Mouse (Mus musculus): Measurements from ENCODE around the gene Trim47. TPM values are rescaled to one million over a fixed set of nuclear protein-coding genes. Genes with fewer than 3 reads are reported as not detected.
"Not testable (repeated sequence)": the region's sequence is repeated elsewhere in the genome, so short reads cannot be mapped to it uniquely, and the experiment has no call there.

The Trim47 gene
- polyA plus RNA-seq, 1 experiment, result 0.17 TPM

GRCm38 (mm10) chr11:116130488-116131205 lies 3.6 kb upstream of the Trim47 start, which contains the start of gene Trim65:
Gene Trim65 (minus strand): TSS chr11:116131128.
- peaks cover 14% of the 10 kb centered on the region for H3K27me3 ChIP-seq (ENCODE audit: control insufficient read depth)
- H3K36me3 ChIP-seq (ENCODE audit: control insufficient read depth), result peaks cover 49% of the 10 kb centered on the region
- peak within 1 kb of the TSS; percentile 71 for H3K4me3 ChIP-seq (replicated peaks)
- no peaks in the 10 kb centered on the region; the same call in 1 of the 2 replicates for H3K9me3 ChIP-seq (ENCODE audit: control insufficient read depth, low read length)
- no peak for TF ChIP-seq GATA1 (IDR thresholded peaks at IDR 0.05; ENCODE audit: low read length)
- no peak for TF ChIP-seq TAL1 (IDR thresholded peaks at IDR 0.05; ENCODE audit: low read length)
- peaks cover 57% of the 10 kb centered on the region for H3K4me1 ChIP-seq (ENCODE audit: control insufficient read depth)

GRCm38 (mm10) chr11:116129993-116130487 lies 3.0 kb upstream of the Trim47 start:
- Histone ChIP-seq H3K27me3 (ENCODE audit: control insufficient read depth) (peaks cover 14% of the 10 kb centered on the region), H3K4me3 (replicated peaks) (peak overlapping the region; percentile 71), H3K36me3 (ENCODE audit: control insufficient read depth) (peaks cover 49% of the 10 kb centered on the region), H3K9me3 (ENCODE audit: control insufficient read depth, low read length) (peaks cover 4% of the 10 kb centered on the region), H3K4me1 (ENCODE audit: control insufficient read depth) (peaks cover 57% of the 10 kb centered on the region)
- TF ChIP-seq GATA1 (IDR thresholded peaks at IDR 0.05; ENCODE audit: low read length) (no peak), TAL1 (IDR thresholded peaks at IDR 0.05; ENCODE audit: low read length) (no peak)

- peaks cover 57% of the 10 kb centered on the region for H3K4me1 ChIP-seq (ENCODE audit: control insufficient read depth)
- H3K4me3 ChIP-seq (replicated peaks), result no peak overlapping the region
- peaks cover 4% of the 10 kb centered on the region for H3K9me3 ChIP-seq (ENCODE audit: control insufficient read depth, low read length)
- H3K36me3 ChIP-seq (ENCODE audit: control insufficient read depth), result peaks cover 41% of the 10 kb centered on the region
- peaks cover 14% of the 10 kb centered on the region for H3K27me3 ChIP-seq (ENCODE audit: control insufficient read depth)
- TF ChIP-seq TAL1 (IDR thresholded peaks at IDR 0.05; ENCODE audit: low read length), result no peak
- no peak for TF ChIP-seq GATA1 (IDR thresholded peaks at IDR 0.05; ENCODE audit: low read length)
These were observed 2.2 kb upstream of the Trim47 start for GRCm38 (mm10) chr11:116129091-116129790.

- Histone ChIP-seq H3K4me3 (replicated peaks) (no peak overlapping the region), H3K9me3 (ENCODE audit: control insufficient read depth, low read length) (peaks cover 4% of the 10 kb centered on the region), H3K4me1 (ENCODE audit: control insufficient read depth) (peaks cover 55% of the 10 kb centered on the region), H3K36me3 (ENCODE audit: control insufficient read depth) (peaks cover 31% of the 10 kb centered on the region), H3K27me3 (ENCODE audit: control insufficient read depth) (peaks cover 14% of the 10 kb centered on the region)
- no peak for TF ChIP-seq TAL1 (IDR thresholded peaks at IDR 0.05; ENCODE audit: low read length)
- TF ChIP-seq GATA1 (IDR thresholded peaks at IDR 0.05; ENCODE audit: low read length), result no peak
These were observed 976 bp upstream of the Trim47 start for GRCm38 (mm10) chr11:116127986-116128385.

- TF ChIP-seq GATA1 (IDR thresholded peaks at IDR 0.05; ENCODE audit: low read length) (no peak), TAL1 (IDR thresholded peaks at IDR 0.05; ENCODE audit: low read length) (no peak)
- Histone ChIP-seq H3K4me3 (replicated peaks) (no peak overlapping the region), H3K9me3 (ENCODE audit: control insufficient read depth, low read length) (peaks cover 4% of the 10 kb centered on the region), H3K4me1 (ENCODE audit: control insufficient read depth) (peaks cover 56% of the 10 kb centered on the region), H3K36me3 (ENCODE audit: control insufficient read depth) (peaks cover 14% of the 10 kb centered on the region), H3K27me3 (ENCODE audit: control insufficient read depth) (peaks cover 14% of the 10 kb centered on the region)
These were observed 749 bp downstream of the Trim47 start for GRCm38 (mm10) chr11:116126261-116126660.

GRCm38 (mm10) chr11:116121731-116122245 lies 5.2 kb downstream of the Trim47 start:
- H3K4me1 ChIP-seq (ENCODE audit: control insufficient read depth), result peaks cover 22% of the 10 kb centered on the region
- H3K36me3 ChIP-seq (ENCODE audit: control insufficient read depth), result peaks cover 14% of the 10 kb centered on the region
- H3K27me3 ChIP-seq (ENCODE audit: control insufficient read depth); H3K9me3 ChIP-seq (ENCODE audit: control insufficient read depth, low read length); H3K4me3 ChIP-seq (replicated peaks): not testable (repeated sequence)

GRCm38 (mm10) chr11:116117819-116118218 lies 9.2 kb downstream of the Trim47 start:
- Histone ChIP-seq H3K4me1 (ENCODE audit: control insufficient read depth) (peaks cover 13% of the 10 kb centered on the region), H3K27me3 (ENCODE audit: control insufficient read depth) (no peaks in the 10 kb centered on the region), H3K4me3 (replicated peaks) (no peak overlapping the region), H3K9me3 (ENCODE audit: control insufficient read depth, low read length) (0 out of 2 replicates have a peak, but pooled peaks cover 2% of the 10 kb centered on the region), H3K36me3 (ENCODE audit: control insufficient read depth) (no peaks in the 10 kb centered on the region; the same call in 1 of the 2 replicates)
- no peak for TF ChIP-seq TAL1 (IDR thresholded peaks at IDR 0.05; ENCODE audit: low read length)
- no peak for TF ChIP-seq GATA1 (IDR thresholded peaks at IDR 0.05; ENCODE audit: low read length)

- no peak for TF ChIP-seq TAL1 (IDR thresholded peaks at IDR 0.05; ENCODE audit: low read length)
- TF ChIP-seq GATA1 (IDR thresholded peaks at IDR 0.05; ENCODE audit: low read length), result no peak
- H3K9me3 ChIP-seq (ENCODE audit: control insufficient read depth, low read length), result 0 out of 2 replicates have a peak, but pooled peaks cover 2% of the 10 kb centered on the region
- H3K4me1 ChIP-seq (ENCODE audit: control insufficient read depth), result peaks cover 11% of the 10 kb centered on the region
- H3K36me3 ChIP-seq (ENCODE audit: control insufficient read depth), result no peaks in the 10 kb centered on the region; the same call in 1 of the 2 replicates
- H3K4me3 ChIP-seq (replicated peaks), result no peak overlapping the region
- H3K27me3 ChIP-seq (ENCODE audit: control insufficient read depth), result no peaks in the 10 kb centered on the region
These were observed 9.8 kb downstream of the Trim47 start for GRCm38 (mm10) chr11:116117241-116117640.
